Mouse (Mus musculus): Measurements from ENCODE around the gene Anks1. TPM values are rescaled to one million over a fixed set of nuclear protein-coding genes. Genes with fewer than 3 reads are reported as not detected.

Gene Anks1
- total RNA-seq, 1 experiment = 20.9 TPM

DNA sequence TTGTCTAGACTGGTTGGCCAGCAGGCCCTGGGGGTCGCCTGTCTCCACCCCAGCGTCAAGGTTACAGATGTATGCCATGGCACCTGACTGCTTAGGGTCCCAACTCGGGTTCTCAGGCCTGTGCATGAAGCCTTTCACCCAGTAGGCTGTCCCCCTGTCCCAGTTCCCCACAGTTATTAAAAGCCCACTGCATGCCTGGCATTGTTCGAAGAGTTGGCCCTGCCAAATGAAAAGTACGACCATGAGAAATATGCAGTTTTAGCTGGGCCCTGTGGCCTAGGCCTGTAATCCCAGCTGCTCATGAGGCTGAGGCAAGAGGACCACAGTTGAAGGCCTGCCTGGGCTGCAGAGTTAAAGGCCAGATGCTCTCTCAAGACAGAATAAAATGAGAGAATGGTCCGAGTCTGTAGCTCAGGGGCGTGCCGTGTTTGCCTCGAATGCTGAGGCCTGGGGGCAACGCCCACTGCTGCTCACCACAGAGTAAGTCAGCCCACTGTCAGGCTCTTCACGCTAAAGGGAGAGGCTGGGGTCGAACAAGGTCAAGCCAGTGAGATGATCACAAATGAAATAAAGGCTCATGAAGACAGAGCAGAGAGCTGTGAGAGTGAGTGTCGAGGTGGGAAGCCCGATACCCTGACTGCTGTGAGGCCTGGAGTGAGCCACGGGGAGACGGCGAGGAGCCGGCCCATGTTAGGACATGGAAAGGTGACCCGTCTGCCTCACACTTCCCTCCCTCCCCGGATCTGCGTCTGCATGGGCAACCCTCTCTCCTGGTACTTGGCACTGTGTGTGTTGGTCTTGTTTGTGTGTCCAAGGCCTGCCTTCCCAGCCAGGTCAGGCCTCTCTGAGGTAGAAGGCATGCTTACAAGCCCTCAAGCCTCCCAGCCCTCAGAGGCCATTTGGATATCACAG is 110.9 kb downstream of the Anks1 start:
- H3K4me3 ChIP-seq (ENCODE audit: insufficient read depth in 1 of 2, low read depth in 1 of 2, low read length in 2 of 2, poor library complexity in 1 of 2, severe bottlenecking in 1 of 2) = no peak overlapping the region
- no peaks in the 10 kb centered on the region for H3K9me3 ChIP-seq (ENCODE audit: control insufficient read depth, insufficient read depth, low read depth, low read length)
- no peak overlapping the region for H3K27ac ChIP-seq (ENCODE audit: insufficient read depth, low read depth, low read length, poor library complexity, severe bottlenecking)
- no peaks in the 10 kb centered on the region for H3K36me3 ChIP-seq (ENCODE audit: control insufficient read depth, insufficient read depth, low read length, poor library complexity, severe bottlenecking)
- H3K4me1 ChIP-seq (ENCODE audit: control insufficient read depth in 2 of 2, insufficient read depth in 2 of 2, low read length in 2 of 2, poor library complexity in 1 of 2) = peaks cover 8 to 28% of the 10 kb centered on the region in 2 experiments; a peak in 3 of 4 replicates
- TF ChIP-seq ZNF384 (IDR thresholded peaks at IDR 0.05; ENCODE audit: low read depth, low read length) (no peak), CHD2 (IDR thresholded peaks at IDR 0.05; ENCODE audit: low read depth, low read length) (no peak), HCFC1 (IDR thresholded peaks at IDR 0.05; ENCODE audit: borderline replicate concordance, insufficient read depth, low read length) (no peak), MAFK (IDR thresholded peaks at IDR 0.05; ENCODE audit: insufficient read depth, low read depth, low read length) (no peak), ZC3H11A (IDR thresholded peaks at IDR 0.05; ENCODE audit: borderline replicate concordance, low read depth, low read length) (no peak)
- in situ Hi-C loops (cut with MboI; ENCODE audit: low sequenced_read_pairs in 2 of 2, unreplicated experiment in 2 of 2) = no loop called here
- no peak overlapping the region; the same call in 1 of the 2 replicates for H3K9ac ChIP-seq (ENCODE audit: insufficient read depth, low read depth, low read length, poor library complexity, severe bottlenecking)
- no peak for DNase-seq (ENCODE audit: low read depth, low spot score)

GRCm38 (mm10) chr17:28021911-28022310 is 112.8 kb downstream of the Anks1 start:
- in situ Hi-C loops (cut with MboI; ENCODE audit: low sequenced_read_pairs in 2 of 2, unreplicated experiment in 2 of 2) = no loop called here
- TF ChIP-seq MAFK (IDR thresholded peaks at IDR 0.05; ENCODE audit: insufficient read depth, low read depth, low read length) (no peak), HCFC1 (IDR thresholded peaks at IDR 0.05; ENCODE audit: borderline replicate concordance, insufficient read depth, low read length) (no peak), ZNF384 (IDR thresholded peaks at IDR 0.05; ENCODE audit: low read depth, low read length) (no peak), CHD2 (IDR thresholded peaks at IDR 0.05; ENCODE audit: low read depth, low read length) (no peak), ZC3H11A (IDR thresholded peaks at IDR 0.05; ENCODE audit: borderline replicate concordance, low read depth, low read length) (no peak)
- Histone ChIP-seq H3K9me3 (ENCODE audit: control insufficient read depth, insufficient read depth, low read depth, low read length) (no peaks in the 10 kb centered on the region), H3K4me3 (ENCODE audit: insufficient read depth in 1 of 2, low read depth in 1 of 2, low read length in 2 of 2, poor library complexity in 1 of 2, severe bottlenecking in 1 of 2) (no peak overlapping the region), H3K27ac (ENCODE audit: insufficient read depth, low read depth, low read length, poor library complexity, severe bottlenecking) (no peak overlapping the region), H3K4me1 (ENCODE audit: control insufficient read depth in 2 of 2, insufficient read depth in 2 of 2, low read length in 2 of 2, poor library complexity in 1 of 2) (peaks cover 4 to 20% of the 10 kb centered on the region in 2 experiments; a peak in 3 of 4 replicates), H3K9ac (ENCODE audit: insufficient read depth, low read depth, low read length, poor library complexity, severe bottlenecking) (no peak overlapping the region), H3K36me3 (ENCODE audit: control insufficient read depth, insufficient read depth, low read length, poor library complexity, severe bottlenecking) (no peaks in the 10 kb centered on the region)
- DNase-seq (ENCODE audit: low read depth, low spot score) = no peak

DNA sequence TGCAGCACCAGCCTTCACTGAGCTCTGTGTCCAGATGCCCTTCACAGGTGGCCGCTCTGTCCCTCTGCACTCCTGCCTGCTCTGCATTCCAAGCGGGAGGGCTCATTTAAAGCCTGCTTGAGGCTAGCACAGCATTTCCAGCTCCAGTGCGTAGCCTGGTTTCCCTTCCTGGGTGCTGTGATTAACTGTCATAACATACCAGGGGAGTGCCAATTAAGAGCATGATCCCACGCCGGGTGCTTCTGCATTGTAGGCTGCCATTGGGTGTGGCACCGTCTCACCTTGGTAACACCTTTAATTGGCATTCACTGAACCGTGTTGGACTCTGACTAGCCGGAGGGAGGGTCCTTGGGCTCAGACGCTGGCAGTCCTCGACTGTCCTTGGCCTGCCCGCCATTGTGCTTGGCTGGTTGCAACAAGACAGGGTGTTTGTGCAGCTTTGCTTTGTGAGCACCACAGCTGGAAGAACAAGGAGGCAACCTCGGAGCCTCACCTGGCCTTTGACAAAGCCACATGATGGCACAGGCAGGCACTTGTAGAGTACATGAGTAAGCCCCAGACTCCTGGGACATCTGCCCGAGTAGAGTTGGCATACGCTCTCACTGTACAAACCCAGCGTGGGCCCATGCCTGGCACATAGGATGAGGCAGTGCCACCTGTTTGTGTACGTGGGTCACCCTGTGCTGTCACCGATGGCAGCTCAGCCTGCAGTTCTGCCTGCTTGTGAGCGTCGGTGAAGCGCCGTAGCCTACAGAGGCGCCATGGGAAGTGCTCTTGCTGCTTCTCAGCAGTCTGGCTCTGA is 113.9 kb downstream of the Anks1 start:
- peaks cover 4 to 17% of the 10 kb centered on the region in 2 experiments; a peak in 3 of 4 replicates for H3K4me1 ChIP-seq (ENCODE audit: control insufficient read depth in 2 of 2, insufficient read depth in 2 of 2, low read length in 2 of 2, poor library complexity in 1 of 2)
- in situ Hi-C loops (cut with MboI; ENCODE audit: low sequenced_read_pairs in 2 of 2, unreplicated experiment in 2 of 2) = no loop called here
- H3K36me3 ChIP-seq (ENCODE audit: control insufficient read depth, insufficient read depth, low read length, poor library complexity, severe bottlenecking) = peaks cover 4% of the 10 kb centered on the region; the same call in 1 of the 2 replicates
- no peak for DNase-seq (ENCODE audit: low read depth, low spot score)
- no peaks in the 10 kb centered on the region for H3K9me3 ChIP-seq (ENCODE audit: control insufficient read depth, insufficient read depth, low read depth, low read length)
- no peak for TF ChIP-seq ZNF384 (IDR thresholded peaks at IDR 0.05; ENCODE audit: low read depth, low read length)
- H3K9ac ChIP-seq (ENCODE audit: insufficient read depth, low read depth, low read length, poor library complexity, severe bottlenecking) = no peak overlapping the region
- H3K27ac ChIP-seq (ENCODE audit: insufficient read depth, low read depth, low read length, poor library complexity, severe bottlenecking) = no peak overlapping the region
- H3K4me3 ChIP-seq (ENCODE audit: insufficient read depth in 1 of 2, low read depth in 1 of 2, low read length in 2 of 2, poor library complexity in 1 of 2, severe bottlenecking in 1 of 2) = no peak overlapping the region

DNA sequence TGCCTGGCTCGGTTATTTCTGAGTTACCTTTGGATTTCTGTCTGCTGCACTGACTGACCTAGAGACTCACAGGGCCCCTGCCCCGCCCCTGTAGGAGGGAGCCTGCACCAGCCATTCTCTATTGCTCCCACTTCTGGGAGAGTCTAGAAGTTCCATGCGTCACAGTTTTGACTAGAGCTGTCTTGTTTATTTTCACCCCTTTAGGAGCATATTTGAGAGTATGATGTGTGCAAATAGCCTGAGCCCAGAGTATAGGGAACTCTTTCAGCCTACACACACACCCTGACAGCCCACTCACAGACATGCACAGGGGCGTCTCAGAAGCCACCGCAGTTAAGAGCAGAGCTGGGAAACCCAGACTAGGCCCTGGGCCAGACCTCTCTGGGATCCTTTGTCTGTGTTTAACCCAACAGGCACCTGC is 116.4 kb downstream of the Anks1 start:
- DNase-seq (ENCODE audit: low read depth, low spot score) = no peak
- Histone ChIP-seq H3K4me3 (ENCODE audit: insufficient read depth in 1 of 2, low read depth in 1 of 2, low read length in 2 of 2, poor library complexity in 1 of 2, severe bottlenecking in 1 of 2) (no peak overlapping the region), H3K9ac (ENCODE audit: insufficient read depth, low read depth, low read length, poor library complexity, severe bottlenecking) (no peak overlapping the region), H3K4me1 (ENCODE audit: control insufficient read depth in 2 of 2, insufficient read depth in 2 of 2, low read length in 2 of 2, poor library complexity in 1 of 2) (peaks cover 5 to 13% of the 10 kb centered on the region in 2 experiments), H3K36me3 (ENCODE audit: control insufficient read depth, insufficient read depth, low read length, poor library complexity, severe bottlenecking) (peaks cover 4% of the 10 kb centered on the region; the same call in 1 of the 2 replicates), H3K27ac (ENCODE audit: insufficient read depth, low read depth, low read length, poor library complexity, severe bottlenecking) (no peak overlapping the region), H3K9me3 (ENCODE audit: control insufficient read depth, insufficient read depth, low read depth, low read length) (no peaks in the 10 kb centered on the region)
- no peak for TF ChIP-seq CHD2 (IDR thresholded peaks at IDR 0.05; ENCODE audit: low read depth, low read length)
- TF ChIP-seq MAFK (IDR thresholded peaks at IDR 0.05; ENCODE audit: insufficient read depth, low read depth, low read length) = no peak
- TF ChIP-seq HCFC1 (IDR thresholded peaks at IDR 0.05; ENCODE audit: borderline replicate concordance, insufficient read depth, low read length) = no peak
- TF ChIP-seq ZC3H11A (IDR thresholded peaks at IDR 0.05; ENCODE audit: borderline replicate concordance, low read depth, low read length) = no peak
- no peak for TF ChIP-seq ZNF384 (IDR thresholded peaks at IDR 0.05; ENCODE audit: low read depth, low read length)
- in situ Hi-C loops (cut with MboI; ENCODE audit: low sequenced_read_pairs in 2 of 2, unreplicated experiment in 2 of 2) = no loop called here
